Mouse (Mus musculus) naive thymus-derived CD4-positive, alpha-beta T cell, adult 5 months (primary cell): ENCODE measurements around the gene Brs3. TPM values are rescaled to one million over a fixed set of nuclear protein-coding genes. Genes with fewer than 3 reads are reported as not detected.

Source experiments
- polyA plus RNA-seq: library from polyadenylated mRNA; unstranded; fragments of 100-300 nt; shearing (Covaris generic); gene quantifications from one replicate; pipeline ENCODE4 v1.2.1, GENCODE M21; 2017

Brs3 gene
- not detected for polyA plus RNA-seq

DNA sequence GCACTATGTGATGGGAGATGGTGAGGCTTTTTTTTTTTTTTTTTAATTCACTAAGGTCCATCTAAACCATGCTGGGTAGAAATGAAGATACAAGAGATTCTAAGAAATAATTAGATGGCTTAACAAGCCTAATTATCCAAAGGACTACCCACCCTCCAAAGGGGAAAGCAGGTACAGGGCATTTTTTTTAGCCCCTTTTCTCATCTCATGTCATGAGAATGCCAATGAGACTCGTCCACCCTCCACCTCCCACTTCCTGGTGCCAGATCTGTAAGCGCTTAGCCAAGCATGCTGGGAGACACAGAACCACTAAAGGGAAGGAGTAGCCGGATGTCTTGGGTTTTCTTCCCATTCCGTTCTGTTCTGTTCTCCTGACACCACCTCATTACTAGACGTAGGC, at the start of gene Brs3:
Gene Brs3 (plus strand): TSS at position 301 of the 400 bp plus-strand sequence.

GRCm38 (mm10) chrX:57053174-57053992, 10.5 kb downstream of the Brs3 start, which contains the start of gene Htatsf1:
Gene Htatsf1, plus strand, starts transcription at chrX:57053583.

DNA sequence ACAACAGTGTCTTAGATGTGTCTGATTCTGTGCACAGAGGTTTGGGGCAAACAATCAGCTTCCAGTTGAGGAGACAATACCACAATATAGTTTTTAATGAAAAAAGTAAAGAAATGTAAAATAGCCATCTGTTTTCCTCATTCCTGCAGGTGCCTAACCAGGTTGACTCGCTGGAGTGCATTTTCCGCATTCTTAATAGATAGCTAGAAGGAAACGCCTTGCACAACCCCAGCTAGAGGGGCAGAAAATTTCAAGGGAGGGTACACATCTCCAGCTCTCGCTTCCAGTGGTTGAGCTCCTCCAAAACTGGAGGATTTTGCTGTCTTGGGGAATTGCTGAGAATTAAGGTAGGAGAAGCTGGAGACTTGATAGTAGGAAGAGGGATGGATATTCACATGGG, 44.9 kb downstream of the Brs3 start, which contains the start of gene Vgll1:
Gene Vgll1 (plus strand): TSS at position 301 of the 400 bp plus-strand sequence.

Other genes with a start within 250 kb of the Brs3 start
- gene Map7d3, start 220.7 kb upstream of the Brs3 start, polyA plus RNA-seq: not detected
- gene Adgrg4, start 172.9 kb upstream of the Brs3 start, polyA plus RNA-seq: not detected
- 86.2 TPM for gene Htatsf1, start 10.5 kb downstream of the Brs3 start, polyA plus RNA-seq
- not detected for gene Vgll1, start 45.0 kb downstream of the Brs3 start, polyA plus RNA-seq
- gene Cd40lg, start 169.1 kb downstream of the Brs3 start, polyA plus RNA-seq: 269 TPM